Mouse (Mus musculus) midbrain, embryonic 10.5 days (tissue): ENCODE measurements around the gene Il31ra. TPM values are rescaled to one million over a fixed set of nuclear protein-coding genes. Genes with fewer than 3 reads are reported as not detected.

Experiments used
- DNase-seq: peaks from one replicate; pipeline ENCODE4 v3.0.0-alpha.2; 2017; ENCODE audit warnings: low spot score
- H3K27ac ChIP-seq: fragments of 300-500 bp; sonication (generic); replicated peaks from 2 replicates; pipeline ENCODE4 v1.5.1; 2016; ENCODE audit warnings: mild to moderate bottlenecking
- H3K27me3 ChIP-seq: fragments of 300-500 bp; sonication (generic); 2 replicates; pipeline ENCODE4 v1.6.1; 2016; ENCODE audit warnings: low read depth, mild to moderate bottlenecking; ENCODE audit not compliant: poor library complexity, severe bottlenecking
- H3K36me3 ChIP-seq: fragments of 300-500 bp; sonication (generic); 2 replicates; pipeline ENCODE4 v1.6.1; 2016; ENCODE audit warnings: mild to moderate bottlenecking, moderate library complexity
- H3K4me1 ChIP-seq: fragments of 300-500 bp; sonication (generic); 2 replicates; pipeline ENCODE4 v1.6.1; 2016
- H3K4me3 ChIP-seq: fragments of 300-500 bp; sonication (generic); 2 replicates; pipeline ENCODE4 v1.5.1; 2016; ENCODE audit warnings: mild to moderate bottlenecking, moderate library complexity
- H3K9me3 ChIP-seq: fragments of 300-500 bp; sonication (generic); replicated peaks from 2 replicates; pipeline ENCODE4 v1.6.1; 2016; ENCODE audit warnings: mild to moderate bottlenecking
- WGBS: fragments of 180-500 bp; shearing (Covaris S2); methylation state at CpG from one replicate; pipeline ENCODE4 v1.1.7; 2016; 5-methylcytosine and 5-hydroxymethylcytosine counted together
- polyA plus RNA-seq: library from polyadenylated mRNA; unstranded; fragments of >200 nt; fragmentation: Nextera tagmentation; extraction: Ambion mirVana; gene quantifications from 2 replicates; pipeline ENCODE4 v1.2.1, GENCODE M21; 2016

Gene Il31ra
- polyA plus RNA-seq, 1 experiment from 2014 or later = not detected

GRCm38 (mm10) chr13:112551641-112552548 is 42.3 kb downstream of the Il31ra start:
- H3K4me1 ChIP-seq = no peaks in the 10 kb centered on the region
- no peak overlapping the region for H3K4me3 ChIP-seq
- no peak overlapping the region for H3K27ac ChIP-seq
- H3K27me3 ChIP-seq = no peaks in the 10 kb centered on the region
- no peaks in the 10 kb centered on the region for H3K9me3 ChIP-seq
- 85% methylated on average over 7 of the region's 7 CpGs for WGBS
- no peak for DNase-seq
- H3K36me3 ChIP-seq = no peaks in the 10 kb centered on the region

DNA sequence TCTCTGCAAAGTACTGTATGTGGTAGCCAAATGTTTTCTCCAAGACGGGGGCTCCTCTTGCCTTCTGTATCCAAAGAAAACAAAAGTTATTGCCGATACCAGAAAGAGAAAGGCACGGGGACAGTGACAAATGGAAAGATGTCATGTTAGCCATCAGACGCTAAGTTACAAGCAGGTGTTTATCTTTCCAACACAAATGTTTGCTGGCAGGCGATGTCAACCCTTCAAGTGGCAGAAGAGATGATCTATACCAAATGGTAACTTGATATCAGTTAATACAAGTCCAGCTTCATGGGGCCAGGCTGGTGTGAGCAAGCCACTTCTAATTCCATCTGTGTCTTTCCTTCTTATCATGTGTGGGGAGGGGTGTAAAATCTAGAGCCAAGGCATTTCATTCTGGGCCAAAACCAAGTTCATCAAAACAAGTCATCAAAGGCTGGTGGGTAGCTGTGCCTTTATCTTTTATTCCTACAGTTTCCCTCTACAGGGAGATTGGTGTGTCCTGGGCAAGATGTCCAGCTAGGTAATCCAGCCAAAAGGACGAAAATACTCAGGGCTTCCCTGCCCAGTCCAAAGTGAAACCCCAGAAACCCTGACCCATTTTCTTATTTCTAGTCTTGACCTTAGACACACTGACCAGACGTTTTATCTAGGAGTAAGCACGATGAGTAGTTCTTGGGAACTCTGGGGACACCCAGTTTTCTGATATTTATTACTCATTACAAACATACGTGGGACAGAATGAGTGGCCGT is 52.8 kb downstream of the Il31ra start:
- H3K36me3 ChIP-seq = no peaks in the 10 kb centered on the region
- no peak overlapping the region for H3K27ac ChIP-seq
- H3K4me1 ChIP-seq = 0 out of 2 replicates have a peak, but pooled peaks cover 5% of the 10 kb centered on the region
- WGBS = 86% methylated on average over 10 of the region's 10 CpGs
- no peak for DNase-seq
- no peaks in the 10 kb centered on the region for H3K27me3 ChIP-seq
- no peaks in the 10 kb centered on the region for H3K9me3 ChIP-seq
- no peak overlapping the region for H3K4me3 ChIP-seq

- Histone ChIP-seq H3K4me3 (no peak overlapping the region), H3K27me3 (no peaks in the 10 kb centered on the region), H3K36me3 (no peaks in the 10 kb centered on the region), H3K27ac (no peak overlapping the region), H3K4me1 (0 out of 2 replicates have a peak, but pooled peaks cover 5% of the 10 kb centered on the region), H3K9me3 (no peaks in the 10 kb centered on the region)
- 75% methylated on average over 3 of the region's 3 CpGs for WGBS
- DNase-seq = no peak
Observed at GRCm38 (mm10) chr13:112540616-112541015, 53.5 kb downstream of the Il31ra start.

- 93% methylated on average over 7 of the region's 7 CpGs for WGBS
- no peaks in the 10 kb centered on the region for H3K9me3 ChIP-seq
- H3K27ac ChIP-seq = no peak overlapping the region
- H3K27me3 ChIP-seq = no peaks in the 10 kb centered on the region
- H3K4me3 ChIP-seq = no peak overlapping the region
- no peak for DNase-seq
- 0 out of 2 replicates have a peak, but pooled peaks cover 5% of the 10 kb centered on the region for H3K4me1 ChIP-seq
- no peaks in the 10 kb centered on the region for H3K36me3 ChIP-seq
Observed at GRCm38 (mm10) chr13:112537065-112537464, 57.1 kb downstream of the Il31ra start.

- DNase-seq = no peak
- 70% methylated on average over 4 of the region's 4 CpGs for WGBS
- Histone ChIP-seq H3K9me3 (no peaks in the 10 kb centered on the region), H3K4me1 (0 out of 2 replicates have a peak, but pooled peaks cover 5% of the 10 kb centered on the region), H3K4me3 (no peak overlapping the region), H3K27ac (no peak overlapping the region), H3K36me3 (no peaks in the 10 kb centered on the region), H3K27me3 (no peaks in the 10 kb centered on the region)
Observed at GRCm38 (mm10) chr13:112536611-112537010, 57.5 kb downstream of the Il31ra start.

DNA sequence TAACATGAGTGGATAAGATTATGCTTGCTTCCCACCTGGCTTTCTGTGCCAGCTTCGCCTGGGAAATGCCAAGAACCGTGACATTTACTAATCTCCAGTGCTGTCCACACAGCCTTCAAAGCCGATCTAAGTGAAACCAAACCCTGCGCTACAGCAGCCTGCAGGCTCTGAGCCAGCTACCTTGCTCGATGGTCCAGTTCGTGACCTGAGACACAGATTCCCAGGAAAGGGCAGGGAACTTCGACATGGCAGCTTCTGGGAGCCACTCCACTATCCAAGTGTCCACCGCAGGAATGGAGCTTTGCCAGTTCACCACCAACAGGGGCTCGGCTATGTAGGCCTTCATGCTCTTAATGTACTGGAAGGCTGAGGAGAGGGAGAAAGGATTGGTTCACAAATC is 60.6 kb downstream of the Il31ra start:
- Histone ChIP-seq H3K27me3 (no peaks in the 10 kb centered on the region), H3K27ac (no peak overlapping the region), H3K36me3 (no peaks in the 10 kb centered on the region), H3K9me3 (no peaks in the 10 kb centered on the region), H3K4me3 (no peak overlapping the region), H3K4me1 (no peaks in the 10 kb centered on the region)
- WGBS = 83% methylated on average over 9 of the region's 9 CpGs
- DNase-seq = no peak

DNA sequence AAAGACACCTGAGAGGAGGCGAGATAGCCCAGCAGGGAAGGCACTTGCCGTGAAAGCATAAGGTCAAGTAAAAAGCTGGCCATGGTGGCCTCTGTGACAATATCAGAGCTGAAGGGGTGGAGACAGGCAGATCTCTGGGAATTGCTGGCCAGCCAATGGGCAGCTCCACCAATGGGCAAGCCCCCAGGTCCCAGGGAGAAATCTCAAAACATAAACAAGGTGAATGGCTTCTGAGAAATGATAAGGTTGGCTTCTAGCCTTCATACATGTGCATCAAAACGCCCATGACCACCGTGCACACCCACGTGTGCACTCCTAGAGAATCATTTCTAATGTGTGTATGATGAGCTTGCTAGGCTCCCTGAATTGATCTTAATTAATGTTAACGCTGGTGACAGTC is 61.9 kb downstream of the Il31ra start:
- Histone ChIP-seq H3K4me3 (no peak overlapping the region), H3K27ac (no peak overlapping the region), H3K36me3 (no peaks in the 10 kb centered on the region), H3K9me3 (no peaks in the 10 kb centered on the region), H3K4me1 (no peaks in the 10 kb centered on the region), H3K27me3 (no peaks in the 10 kb centered on the region)
- 85% methylated on average over 6 of the region's 6 CpGs for WGBS
- no peak for DNase-seq

DNA sequence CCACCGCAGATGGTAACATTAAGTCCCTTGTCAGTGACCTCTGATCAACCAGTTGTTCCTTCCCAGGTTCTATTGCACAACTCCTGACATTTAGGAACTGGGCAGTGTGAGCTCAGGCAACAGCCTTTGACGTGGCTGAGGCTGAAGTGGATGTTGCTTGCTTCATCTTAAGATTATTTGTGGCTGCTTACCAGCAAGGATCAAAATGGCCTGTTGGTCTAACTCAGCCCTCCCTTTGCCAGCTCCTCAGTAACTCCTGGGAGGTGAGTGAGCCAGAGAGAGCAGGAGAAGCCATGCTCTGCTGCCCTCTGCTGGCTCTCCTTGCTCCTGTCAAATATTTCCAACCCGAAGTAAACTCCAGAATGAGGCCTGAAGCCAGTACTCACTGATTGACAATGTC is 64.3 kb downstream of the Il31ra start:
- WGBS = 38% methylated on average over 3 of the region's 3 CpGs
- Histone ChIP-seq H3K27ac (no peak overlapping the region), H3K4me3 (no peak overlapping the region), H3K9me3 (no peaks in the 10 kb centered on the region), H3K36me3 (no peaks in the 10 kb centered on the region), H3K27me3 (no peaks in the 10 kb centered on the region), H3K4me1 (no peaks in the 10 kb centered on the region)
- DNase-seq = peak; percentile 65

- no peaks in the 10 kb centered on the region for H3K27me3 ChIP-seq
- no peak overlapping the region for H3K4me3 ChIP-seq
- WGBS = 68% methylated on average over 1 of the region's 1 CpGs
- no peaks in the 10 kb centered on the region for H3K9me3 ChIP-seq
- H3K4me1 ChIP-seq = no peaks in the 10 kb centered on the region
- H3K27ac ChIP-seq = no peak overlapping the region
- DNase-seq = no peak
- no peaks in the 10 kb centered on the region for H3K36me3 ChIP-seq
Observed at GRCm38 (mm10) chr13:112527186-112527585, 67.0 kb downstream of the Il31ra start.

DNA sequence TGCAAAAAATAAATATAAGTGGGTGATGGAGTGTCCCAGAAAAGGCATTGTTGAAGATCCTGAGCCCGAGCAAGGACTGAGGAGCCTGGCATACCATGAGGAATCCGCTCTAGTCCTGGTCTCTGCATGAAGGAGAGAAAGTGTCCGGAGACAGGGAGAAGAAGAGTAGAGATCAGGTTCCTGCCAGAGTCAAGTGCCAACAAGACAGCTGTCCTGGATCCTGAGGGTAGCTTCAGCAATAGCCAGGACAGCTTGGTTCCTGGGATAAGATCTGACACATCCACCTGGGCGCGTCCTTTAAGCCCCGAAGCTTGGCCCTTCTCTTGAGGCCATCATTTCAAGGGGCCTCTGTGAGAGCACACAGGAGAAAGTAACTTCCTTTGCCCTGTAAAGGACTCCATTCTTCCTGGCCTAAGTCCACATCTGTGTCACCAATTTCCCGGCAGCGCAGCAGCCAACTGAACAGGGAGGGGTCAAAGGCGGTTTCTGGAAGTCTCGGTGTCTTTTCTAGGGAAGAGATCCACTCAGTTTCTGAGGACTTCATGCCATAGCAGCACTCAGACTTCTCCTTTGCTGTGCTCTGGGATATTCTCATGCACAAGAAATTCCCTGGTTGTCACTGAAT is 70.7 kb downstream of the Il31ra start:
- Histone ChIP-seq H3K27ac (no peak overlapping the region), H3K4me3 (no peak overlapping the region), H3K36me3 (no peaks in the 10 kb centered on the region), H3K27me3 (no peaks in the 10 kb centered on the region), H3K4me1 (no peaks in the 10 kb centered on the region), H3K9me3 (0 out of 2 replicates have a peak, but pooled peaks cover under 1% of the 10 kb centered on the region)
- no peak for DNase-seq
- 91% methylated on average over 10 of the region's 10 CpGs for WGBS

- 87% methylated on average over 3 of the region's 3 CpGs for WGBS
- H3K9me3 ChIP-seq = 0 out of 2 replicates have a peak, but pooled peaks cover 7% of the 10 kb centered on the region
- no peaks in the 10 kb centered on the region for H3K36me3 ChIP-seq
- no peak overlapping the region for H3K4me3 ChIP-seq
- no peaks in the 10 kb centered on the region for H3K27me3 ChIP-seq
- no peaks in the 10 kb centered on the region for H3K4me1 ChIP-seq
- H3K27ac ChIP-seq = no peak overlapping the region
- no peak for DNase-seq
Observed at GRCm38 (mm10) chr13:112522896-112523295, 71.3 kb downstream of the Il31ra start.

GRCm38 (mm10) chr13:112522261-112522660 is 71.9 kb downstream of the Il31ra start:
- Histone ChIP-seq H3K27me3 (no peaks in the 10 kb centered on the region), H3K27ac (no peak overlapping the region), H3K4me1 (no peaks in the 10 kb centered on the region), H3K36me3 (no peaks in the 10 kb centered on the region), H3K4me3 (no peak overlapping the region), H3K9me3 (0 out of 2 replicates have a peak, but pooled peaks cover 7% of the 10 kb centered on the region)
- no peak for DNase-seq
- WGBS = 78% methylated on average over 6 of the region's 6 CpGs
